Mouse (Mus musculus) embryonic facial prominence, embryonic 12.5 days (tissue): Measurements from ENCODE around the gene Map2k5. TPM values are rescaled to one million over a fixed set of nuclear protein-coding genes. Genes with fewer than 3 reads are reported as not detected.
A peak's percentile ranks its signal among the peaks of the same experiment; 100 is the strongest.

ENCODE experiments used
- ATAC-seq: fragments of 200-750 bp; cut with Nextera tagmentation; 2 replicates; pipeline ENCODE4 v1.8.0; 2017; ENCODE audit not compliant: insufficient number of reproducible peaks, insufficient read depth, low FRiP score, low TSS enrichment
- H3K27ac ChIP-seq: fragments of 300-500 bp; sonication (generic); 2 replicates; pipeline ENCODE4 v1.5.1; 2016; ENCODE audit warnings: mild to moderate bottlenecking
- H3K27me3 ChIP-seq: fragments of 300-500 bp; sonication (generic); 2 replicates; pipeline ENCODE4 v1.6.1; 2016; ENCODE audit warnings: mild to moderate bottlenecking, moderate library complexity
- H3K36me3 ChIP-seq: fragments of 300-500 bp; sonication (generic); 2 replicates; pipeline ENCODE4 v1.6.1; 2016; ENCODE audit warnings: mild to moderate bottlenecking
- H3K4me1 ChIP-seq: fragments of 300-500 bp; sonication (generic); 2 replicates; pipeline ENCODE4 v1.6.1; 2016
- H3K4me2 ChIP-seq: fragments of 300-500 bp; sonication (generic); replicated peaks from 2 replicates; pipeline ENCODE4 v1.6.1; 2016; ENCODE audit warnings: mild to moderate bottlenecking, moderate library complexity
- H3K4me3 ChIP-seq: fragments of 300-500 bp; sonication (generic); 2 replicates; pipeline ENCODE4 v1.5.1; 2016; ENCODE audit warnings: mild to moderate bottlenecking
- H3K9ac ChIP-seq: fragments of 300-500 bp; sonication (generic); 2 replicates; pipeline ENCODE4 v1.6.1; 2016; ENCODE audit warnings: mild to moderate bottlenecking, moderate library complexity
- H3K9me3 ChIP-seq: fragments of 300-500 bp; sonication (generic); 2 replicates; pipeline ENCODE4 v1.6.1; 2016; ENCODE audit warnings: mild to moderate bottlenecking, moderate library complexity
- WGBS: fragments of 180-500 bp; shearing (Covaris S2); methylation state at CpG from one replicate; pipeline ENCODE4 v1.1.7; 2016; 5-methylcytosine and 5-hydroxymethylcytosine counted together
- polyA plus RNA-seq: library from polyadenylated mRNA; unstranded; fragments of >200 nt; fragmentation: Nextera tagmentation; extraction: Ambion mirVana; gene quantifications from 2 replicates; pipeline ENCODE4 v1.2.1, GENCODE M21; 2016

Gene Map2k5
- polyA plus RNA-seq, 1 experiment from 2014 or later, result 43.7 TPM

GRCm38 (mm10) chr9:63151072-63151870 is 226.4 kb downstream of the Map2k5 start:
- no peak overlapping the region for H3K9ac ChIP-seq
- 0 out of 2 replicates have a peak, but pooled peaks cover 4% of the 10 kb centered on the region for H3K9me3 ChIP-seq
- 1% methylated on average over 20 of the region's 20 CpGs for WGBS
- no peak for ATAC-seq
- no peaks in the 10 kb centered on the region for H3K36me3 ChIP-seq
- H3K4me2 ChIP-seq, result no peak overlapping the region
- peaks cover 82% of the 10 kb centered on the region for H3K27me3 ChIP-seq
- H3K4me3 ChIP-seq, result 0 out of 2 replicates have a peak overlapping the region, but pooled peaks have one; percentile 2
- H3K27ac ChIP-seq, result no peak overlapping the region
- H3K4me1 ChIP-seq, result peaks cover 24% of the 10 kb centered on the region

- Histone ChIP-seq H3K4me2 (no peak overlapping the region), H3K27ac (no peak overlapping the region), H3K4me3 (no peak overlapping the region), H3K9me3 (0 out of 2 replicates have a peak, but pooled peaks cover 4% of the 10 kb centered on the region), H3K36me3 (no peaks in the 10 kb centered on the region), H3K4me1 (peaks cover 33% of the 10 kb centered on the region), H3K27me3 (peaks cover 92% of the 10 kb centered on the region), H3K9ac (no peak overlapping the region)
- no peak for ATAC-seq
- WGBS, result 3% methylated on average over 27 of the region's 27 CpGs
Observed at GRCm38 (mm10) chr9:63150086-63150800, 227.5 kb downstream of the Map2k5 start.

GRCm38 (mm10) chr9:63149372-63149766 is 228.3 kb downstream of the Map2k5 start:
- no peak overlapping the region for H3K9ac ChIP-seq
- H3K27me3 ChIP-seq, result peaks cover 98% of the 10 kb centered on the region
- peak overlapping the region; percentile 50 for H3K4me3 ChIP-seq
- WGBS, result 1% methylated on average over 20 of the region's 20 CpGs
- no peak overlapping the region for H3K27ac ChIP-seq
- peak overlapping the region; percentile 87 for H3K4me2 ChIP-seq
- no peak for ATAC-seq
- H3K9me3 ChIP-seq, result 0 out of 2 replicates have a peak, but pooled peaks cover 4% of the 10 kb centered on the region
- no peaks in the 10 kb centered on the region for H3K36me3 ChIP-seq
- peaks cover 37% of the 10 kb centered on the region for H3K4me1 ChIP-seq

- H3K36me3 ChIP-seq, result no peaks in the 10 kb centered on the region
- H3K27me3 ChIP-seq, result peaks cover 100% of the 10 kb centered on the region
- WGBS, result 1% methylated on average over 85 of the region's 108 CpGs
- H3K9me3 ChIP-seq, result 0 out of 2 replicates have a peak, but pooled peaks cover 4% of the 10 kb centered on the region
- peak within 1 kb of the TSS; percentile 87 for H3K4me2 ChIP-seq
- 0 out of 2 replicates have a peak, but pooled peaks have one; percentile 43 for ATAC-seq
- no peak within 1 kb of the TSS for H3K27ac ChIP-seq
- peak within 1 kb of the TSS; percentile 50 for H3K4me3 ChIP-seq
- no peak within 1 kb of the TSS for H3K9ac ChIP-seq
- peaks cover 44% of the 10 kb centered on the region for H3K4me1 ChIP-seq
Observed at GRCm38 (mm10) chr9:63148410-63149371, 229.0 kb downstream of the Map2k5 start, which contains the start of gene Skor1. Skor1 (minus strand) TSS chr9:63148961.

- H3K36me3 ChIP-seq, result no peaks in the 10 kb centered on the region
- 1% methylated on average over 14 of the region's 14 CpGs for WGBS
- H3K27ac ChIP-seq, result no peak overlapping the region
- peak overlapping the region; percentile 87; the same call in 1 of the 2 replicates for H3K4me2 ChIP-seq
- no peak for ATAC-seq
- peaks cover 46% of the 10 kb centered on the region for H3K4me1 ChIP-seq
- H3K9me3 ChIP-seq, result no peaks in the 10 kb centered on the region
- peaks cover 100% of the 10 kb centered on the region for H3K27me3 ChIP-seq
- peak overlapping the region; percentile 50 for H3K4me3 ChIP-seq
- H3K9ac ChIP-seq, result no peak overlapping the region
Observed at GRCm38 (mm10) chr9:63147786-63148409, 229.8 kb downstream of the Map2k5 start.

GRCm38 (mm10) chr9:63147296-63147695 is 230.4 kb downstream of the Map2k5 start:
- H3K4me2 ChIP-seq, result peak overlapping the region; percentile 23
- no peaks in the 10 kb centered on the region for H3K9me3 ChIP-seq
- H3K36me3 ChIP-seq, result no peaks in the 10 kb centered on the region
- H3K9ac ChIP-seq, result no peak overlapping the region
- under 1% methylated on average over 9 of the region's 9 CpGs for WGBS
- peaks cover 100% of the 10 kb centered on the region for H3K27me3 ChIP-seq
- H3K4me1 ChIP-seq, result peaks cover 50% of the 10 kb centered on the region
- no peak overlapping the region for H3K27ac ChIP-seq
- H3K4me3 ChIP-seq, result peak overlapping the region; percentile 19
- no peak for ATAC-seq

- ATAC-seq, result no peak
- peak overlapping the region; percentile 23 for H3K4me2 ChIP-seq
- H3K4me1 ChIP-seq, result peaks cover 51% of the 10 kb centered on the region
Observed at GRCm38 (mm10) chr9:63146856-63147274, 230.8 kb downstream of the Map2k5 start.

GRCm38 (mm10) chr9:63146126-63146855 is 231.4 kb downstream of the Map2k5 start:
- Histone ChIP-seq H3K27me3 (peaks cover 100% of the 10 kb centered on the region), H3K27ac (no peak overlapping the region), H3K9ac (peak overlapping the region; percentile 0; the same call in 1 of the 2 replicates), H3K36me3 (no peaks in the 10 kb centered on the region), H3K4me3 (peak overlapping the region; percentile 19), H3K4me1 (peaks cover 51% of the 10 kb centered on the region), H3K9me3 (no peaks in the 10 kb centered on the region), H3K4me2 (peak overlapping the region; percentile 23)
- ATAC-seq, result no peak
- under 1% methylated on average over 46 of the region's 46 CpGs for WGBS

More at GRCm38 (mm10) chr9:63146856-63147274, 230.8 kb downstream of the Map2k5 start:
- WGBS, result 1% methylated on average over 20 of the region's 20 CpGs
- Histone ChIP-seq H3K4me3 (peak overlapping the region; percentile 19), H3K27ac (no peak overlapping the region), H3K27me3 (peaks cover 100% of the 10 kb centered on the region), H3K9ac (peak overlapping the region; percentile 0; the same call in 1 of the 2 replicates), H3K9me3 (no peaks in the 10 kb centered on the region), H3K36me3 (no peaks in the 10 kb centered on the region)

GRCm38 (mm10) chr9:63145249-63146125 is 232.2 kb downstream of the Map2k5 start:
- no peak overlapping the region for H3K9ac ChIP-seq
- H3K4me1 ChIP-seq, result peaks cover 51% of the 10 kb centered on the region
- H3K36me3 ChIP-seq, result no peaks in the 10 kb centered on the region
- peak overlapping the region; percentile 23 for H3K4me2 ChIP-seq
- no peaks in the 10 kb centered on the region for H3K9me3 ChIP-seq
- no peak overlapping the region for H3K27ac ChIP-seq
- no peak for ATAC-seq
- H3K27me3 ChIP-seq, result peaks cover 100% of the 10 kb centered on the region
- 1% methylated on average over 73 of the region's 73 CpGs for WGBS
- peak overlapping the region; percentile 23 for H3K4me3 ChIP-seq
